Mouse (Mus musculus) cerebellum, adult 2 months (tissue): ENCODE data around the gene Fam71e1. TPM values are rescaled to one million over a fixed set of nuclear protein-coding genes. Genes with fewer than 3 reads are reported as not detected.
A peak's percentile ranks its signal among the peaks of the same experiment; 100 is the strongest.

Experiments used
- DNase-seq, 2 experiments: peaks; one replicate each; pipeline ENCODE4 v3.0.0; 2021
- H3K27ac ChIP-seq: fragments of 200-500 bp; 2 replicates; pipeline ENCODE4 v1.5.1; 2012; ENCODE audit warnings: low read length, control low read depth, inconsistent platforms; ENCODE audit not compliant: insufficient read depth
- H3K27me3 ChIP-seq: fragments of 200-500 bp; 2 replicates; pipeline ENCODE4 v1.6.1; 2012; ENCODE audit warnings: inconsistent platforms, mild to moderate bottlenecking, low read length, moderate library complexity; ENCODE audit not compliant: control insufficient read depth, insufficient read depth
- H3K4me1 ChIP-seq: fragments of 200-500 bp; 2 replicates; pipeline ENCODE4 v1.6.1; 2011; ENCODE audit warnings: low read length; ENCODE audit not compliant: control insufficient read depth, insufficient read depth
- H3K4me3 ChIP-seq: fragments of 200-500 bp; replicated peaks from 2 replicates; pipeline ENCODE3; 2011; ENCODE audit warnings: mild to moderate bottlenecking, low read depth, low read length, control low read depth; ENCODE audit not compliant: insufficient read depth
- CTCF ChIP-seq: fragments of 200-500 bp; IDR thresholded peaks from 2 replicates; pipeline ENCODE4 v1.5.1; 2011; ENCODE audit warnings: low read depth, mild to moderate bottlenecking, control low read depth, low read length, moderate library complexity, borderline replicate concordance; ENCODE audit not compliant: insufficient read depth
- POLR2A ChIP-seq: fragments of 200-500 bp; IDR thresholded peaks from 2 replicates; pipeline ENCODE4 v1.6.1; 2011; ENCODE audit warnings: low read length, control low read depth, borderline replicate concordance; ENCODE audit not compliant: insufficient read depth
- WGBS: fragments of 180-500 bp; shearing (Covaris S2); methylation state at CpG from one replicate; pipeline ENCODE4 v1.1.7; 2018; 5-methylcytosine and 5-hydroxymethylcytosine counted together
- polyA plus RNA-seq: library from polyadenylated mRNA; depleted of rRNA; stranded (reverse); fragments of >200 nt; gene quantifications from 2 replicates; pipeline ENCODE4 v1.2.3, GENCODE M21; 2012

Gene Fam71e1
- polyA plus RNA-seq, 1 experiment, result 32.6 TPM

DNA sequence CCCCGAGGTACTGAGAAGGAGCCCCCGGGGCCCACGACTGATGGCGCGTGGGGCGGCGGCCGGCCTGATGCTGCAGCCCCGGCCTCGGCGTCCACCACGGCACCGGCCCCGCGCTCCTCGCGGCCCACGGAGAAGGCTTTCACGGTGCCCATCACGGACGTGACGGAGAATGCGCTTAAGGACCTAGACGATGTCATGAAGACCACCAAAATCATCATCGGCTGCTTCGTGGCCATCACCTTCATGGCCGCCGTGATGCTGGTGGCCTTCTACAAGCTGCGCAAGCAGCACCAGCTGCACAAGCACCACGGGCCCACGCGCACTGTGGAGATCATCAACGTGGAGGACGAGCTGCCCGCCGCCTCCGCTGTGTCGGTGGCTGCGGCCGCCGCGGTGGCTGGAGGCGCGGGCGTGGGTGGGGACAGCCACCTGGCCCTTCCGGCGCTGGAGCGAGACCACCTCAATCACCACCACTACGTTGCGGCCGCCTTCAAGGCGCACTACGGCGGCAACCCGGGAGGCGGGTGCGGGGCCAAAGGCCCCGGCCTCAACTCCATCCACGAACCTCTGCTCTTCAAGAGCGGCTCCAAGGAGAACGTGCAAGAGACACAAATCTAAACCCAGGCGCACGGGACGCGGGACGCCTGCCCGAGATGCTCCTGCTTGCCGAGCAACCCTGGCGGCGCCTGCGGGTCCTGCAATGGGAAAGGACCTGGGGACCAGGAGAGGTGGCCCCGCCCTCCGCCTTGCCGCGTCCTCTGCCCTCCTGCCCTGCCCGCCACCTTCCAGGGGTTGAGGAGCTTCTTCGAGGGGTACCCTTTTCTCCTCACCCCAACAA is 33.9 kb upstream of the Fam71e1 start:
- Histone ChIP-seq H3K27me3 (no peaks in the 10 kb centered on the region), H3K4me1 (peaks cover 58% of the 10 kb centered on the region), H3K4me3 (no peak overlapping the region), H3K27ac (no peak overlapping the region)
- TF ChIP-seq POLR2A (no peak), CTCF (peak; percentile 14; the same call in 1 of the 2 replicates)
- WGBS, result 51% methylated on average over 77 of the region's 77 CpGs
- DNase-seq, result peak; percentile 50 to 63

DNA sequence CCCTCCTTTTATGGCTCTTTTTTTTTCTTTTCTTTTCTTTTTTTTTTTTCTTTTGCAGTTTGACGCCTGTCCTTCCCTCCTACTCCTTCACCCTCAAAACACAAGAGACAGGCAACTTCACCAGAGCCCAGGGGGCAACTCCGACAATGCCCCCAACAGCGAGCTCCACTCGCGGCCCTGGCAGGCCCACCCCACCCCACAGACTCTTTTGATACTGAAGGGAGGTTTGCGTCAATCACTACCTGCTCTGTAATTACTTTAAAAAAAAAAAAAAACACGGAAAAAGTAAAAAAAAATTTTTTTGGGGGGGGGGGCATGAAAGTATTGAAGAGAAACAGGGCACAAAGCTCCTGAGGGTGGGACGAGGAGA is 33.3 kb upstream of the Fam71e1 start:
- H3K27me3 ChIP-seq, result no peaks in the 10 kb centered on the region
- 59% methylated on average over 8 of the region's 8 CpGs for WGBS
- DNase-seq, result peak in 1 of 2 experiments; percentile 29
- 0 out of 2 replicates have a peak overlapping the region, but pooled peaks have one; percentile 80 for H3K27ac ChIP-seq
- peaks cover 58% of the 10 kb centered on the region for H3K4me1 ChIP-seq
- H3K4me3 ChIP-seq, result no peak overlapping the region
- no peak for TF ChIP-seq POLR2A
- TF ChIP-seq CTCF, result no peak

GRCm38 (mm10) chr7:44463556-44464225 is 32.7 kb upstream of the Fam71e1 start:
- WGBS, result 45% methylated on average over 10 of the region's 10 CpGs
- TF ChIP-seq POLR2A (no peak), CTCF (no peak)
- Histone ChIP-seq H3K4me1 (peaks cover 58% of the 10 kb centered on the region), H3K27me3 (no peaks in the 10 kb centered on the region), H3K27ac (peak overlapping the region; percentile 80), H3K4me3 (no peak overlapping the region)
- DNase-seq, result peak; percentile 36 to 57

DNA sequence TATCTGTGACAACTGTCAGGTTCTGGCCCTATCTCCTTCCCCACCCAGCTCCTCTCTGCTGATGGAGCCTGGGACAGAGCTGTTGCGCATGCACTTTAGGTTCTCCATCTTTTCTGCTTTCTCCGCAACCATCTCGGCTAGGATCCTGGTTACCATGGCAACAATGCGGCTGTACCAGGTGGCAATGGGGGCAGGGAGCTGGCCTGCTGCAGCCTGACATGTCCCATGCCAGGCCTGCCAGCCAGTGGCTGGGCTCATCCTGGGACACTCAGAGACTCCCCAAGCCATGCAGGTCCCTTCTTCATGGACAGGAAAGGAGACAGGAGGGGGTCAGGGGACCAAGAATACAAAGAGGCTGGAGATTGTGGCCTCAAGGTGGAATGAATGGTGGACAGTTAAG is 31.9 kb upstream of the Fam71e1 start:
- no peak for TF ChIP-seq CTCF
- peak; percentile 21; the same call in 1 of the 2 replicates for TF ChIP-seq POLR2A

DNA sequence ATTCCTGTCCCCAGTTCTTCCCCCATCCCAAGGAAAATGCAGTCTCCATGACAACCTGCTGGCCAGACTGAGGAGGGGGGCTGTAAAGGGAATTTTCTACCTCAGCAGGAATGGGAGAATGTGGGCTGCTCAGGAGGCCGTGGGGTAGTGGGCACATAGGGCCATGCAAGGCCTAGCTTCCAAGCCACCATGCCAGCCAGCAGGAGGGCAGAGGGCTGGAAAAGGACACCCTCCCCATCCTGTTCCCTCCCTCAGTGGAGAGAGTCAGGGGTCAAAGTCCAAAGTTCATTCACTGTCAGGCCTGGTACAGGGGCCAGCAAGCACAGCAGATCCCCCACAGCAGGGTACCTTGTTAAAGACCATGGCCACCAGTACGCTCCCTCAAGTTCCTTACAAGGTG is 31.3 kb upstream of the Fam71e1 start, which contains the start of gene Aspdh:
Aspdh (plus strand) TSS at position 281 of the 400 bp plus-strand sequence.
- Histone ChIP-seq H3K27ac (peak within 1 kb of the TSS; percentile 94), H3K27me3 (no peaks in the 10 kb centered on the region), H3K4me1 (peaks cover 58% of the 10 kb centered on the region), H3K4me3 (peak within 1 kb of the TSS; percentile 7)
- DNase-seq, result peak; percentile 55
- TF ChIP-seq CTCF, result no peak
- WGBS, result 27% methylated on average over 2 of the region's 2 CpGs

More for the DNA sequence above, 31.9 kb upstream of the Fam71e1 start:
- 2% methylated on average over 4 of the region's 4 CpGs for WGBS
- DNase-seq, result peak; percentile 96 to 98
- peak overlapping the region; percentile 94 for H3K27ac ChIP-seq
- H3K4me3 ChIP-seq, result peak overlapping the region; percentile 7
- no peaks in the 10 kb centered on the region for H3K27me3 ChIP-seq
- H3K4me1 ChIP-seq, result peaks cover 59% of the 10 kb centered on the region

DNA sequence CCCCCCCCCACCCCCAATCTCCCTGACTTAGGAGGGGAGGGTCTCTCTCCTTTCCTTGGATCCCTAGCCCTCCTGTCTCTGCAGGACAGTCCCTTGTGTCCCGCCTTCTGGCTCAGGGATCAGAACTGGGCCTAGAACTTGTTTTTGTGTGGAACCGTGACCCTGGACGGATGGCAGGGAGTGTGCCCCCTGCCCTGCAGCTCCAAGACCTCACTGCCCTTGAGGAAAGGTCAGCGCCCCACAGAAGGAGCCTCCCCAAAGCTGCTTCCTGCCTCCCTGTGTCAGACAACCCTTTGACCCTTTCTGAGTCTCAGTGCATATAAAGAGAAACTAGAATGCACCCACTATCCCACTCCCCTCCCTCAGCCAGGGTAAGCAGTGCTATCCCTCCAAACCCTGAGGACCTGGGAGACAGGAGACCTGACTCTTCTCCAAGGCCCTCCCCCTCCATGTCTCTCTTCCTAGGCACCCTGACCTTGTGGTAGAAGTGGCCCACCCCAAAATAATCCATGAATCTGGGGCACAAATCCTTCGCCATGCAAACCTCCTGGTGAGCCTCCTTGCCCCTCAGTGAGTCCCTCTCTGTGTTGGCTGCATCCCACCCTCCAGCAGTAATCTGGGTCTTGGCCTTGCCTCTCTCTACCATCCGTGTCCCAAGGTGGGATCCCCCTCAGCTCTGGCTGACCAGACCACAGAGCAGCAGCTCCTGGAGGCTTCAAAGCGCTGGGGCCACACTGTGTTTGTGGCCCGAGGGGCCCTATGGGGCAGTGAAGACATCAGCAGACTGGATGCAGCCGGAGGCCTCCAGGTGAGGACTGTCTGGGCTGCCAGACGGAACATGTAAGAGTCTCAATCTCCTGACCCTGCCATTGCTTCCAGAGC is 30.1 kb upstream of the Fam71e1 start:
- Histone ChIP-seq H3K4me1 (peaks cover 49% of the 10 kb centered on the region), H3K27ac (peak overlapping the region; percentile 94)

GRCm38 (mm10) chr7:44466888-44467311 is 29.5 kb upstream of the Fam71e1 start:
- H3K27me3 ChIP-seq, result no peaks in the 10 kb centered on the region
- TF ChIP-seq CTCF, result no peak
- no peak for TF ChIP-seq POLR2A
- DNase-seq, result peak; percentile 48 to 56
- H3K4me1 ChIP-seq, result peaks cover 43% of the 10 kb centered on the region
- peak overlapping the region; percentile 94 for H3K27ac ChIP-seq
- H3K4me3 ChIP-seq, result no peak overlapping the region
- WGBS, result 55% methylated on average over 16 of the region's 16 CpGs

More for the DNA sequence above, 30.1 kb upstream of the Fam71e1 start:
- 60% methylated on average over 10 of the region's 10 CpGs for WGBS
- peak; percentile 40 to 50 for DNase-seq
- no peaks in the 10 kb centered on the region for H3K27me3 ChIP-seq
- no peak overlapping the region for H3K4me3 ChIP-seq
- TF ChIP-seq POLR2A (no peak), CTCF (no peak)
